Mouse (Mus musculus): Measurements from ENCODE around the gene Bmyc.

DNA sequence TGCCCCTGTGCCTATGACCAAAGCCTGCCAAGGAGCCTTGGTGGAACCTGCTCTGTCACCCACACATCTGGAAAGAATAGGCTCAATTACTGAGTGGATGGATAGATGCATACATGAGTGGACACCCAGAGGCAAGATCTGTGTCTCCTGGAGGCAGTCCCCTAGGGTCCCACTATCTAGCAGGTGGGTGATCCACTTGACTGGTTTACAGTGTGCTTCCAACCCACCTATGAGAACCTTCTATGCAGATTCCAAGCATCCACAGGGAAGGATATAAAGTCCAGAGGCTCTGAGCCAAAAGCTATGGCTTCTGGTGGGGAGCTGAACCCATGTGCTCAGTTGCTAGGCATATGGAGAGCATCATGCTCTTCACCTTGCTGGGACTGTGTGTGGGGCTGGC, 48.9 kb upstream of the Bmyc start, which contains the start of gene Lcn5:
- TF ChIP-seq CTCF (IDR thresholded peaks at IDR 0.05; ENCODE audit: low read depth, low read length) (no peak), POLR2A (IDR thresholded peaks at IDR 0.05; ENCODE audit: borderline replicate concordance, low read depth, low read length) (no peak)

All from bone marrow macrophage, adult 2 months (primary cell).